Mouse (Mus musculus): ENCODE data around the gene Man2a1. TPM values are rescaled to one million over a fixed set of nuclear protein-coding genes. Genes with fewer than 3 reads are reported as not detected.

Gene Man2a1
- polyA plus RNA-seq, 1 experiment = 28.4 TPM

- no peak overlapping the region for H3K27ac ChIP-seq (ENCODE audit: control insufficient read depth, insufficient read depth, low read depth, low read length)
- H3K4me1 ChIP-seq (ENCODE audit: control insufficient read depth, insufficient read depth, low read length) = no peaks in the 10 kb centered on the region
- no peak for TF ChIP-seq POLR2A (IDR thresholded peaks at IDR 0.05; ENCODE audit: control insufficient read depth, low read depth, low read length)
- no peak for TF ChIP-seq CTCF (IDR thresholded peaks at IDR 0.05; ENCODE audit: control insufficient read depth, insufficient read depth, insufficient replicate concordance, low read depth, low read length)
- no peaks in the 10 kb centered on the region for H3K27me3 ChIP-seq (ENCODE audit: control insufficient read depth, insufficient read depth, low read length)
- no peak overlapping the region for H3K4me3 ChIP-seq (ENCODE audit: control insufficient read depth, low read depth, low read length)
- H3K36me3 ChIP-seq (ENCODE audit: control insufficient read depth, insufficient read depth, low read length) = no peaks in the 10 kb centered on the region
These were observed 28.3 kb downstream of the Man2a1 start for GRCm38 (mm10) chr17:64628796-64629195.

DNA sequence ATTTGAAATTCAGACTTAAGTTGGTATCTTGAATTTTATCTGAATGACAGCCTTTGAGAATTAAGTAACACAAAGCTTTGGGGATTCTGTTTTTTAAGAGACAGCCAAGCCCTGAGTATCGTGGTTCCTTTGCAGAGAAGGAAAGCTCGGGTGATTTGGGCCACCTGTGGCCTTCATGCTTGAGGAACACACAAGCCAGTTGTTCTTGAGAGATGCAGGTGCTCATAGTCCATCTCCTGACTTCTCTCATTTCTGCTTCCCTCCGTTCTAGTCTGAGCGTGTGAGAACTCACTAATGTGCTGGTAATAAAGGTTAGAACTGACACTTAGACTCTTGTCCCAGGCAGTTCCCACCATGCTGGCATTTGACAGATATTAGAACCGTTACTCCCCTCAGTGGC is 28.9 kb downstream of the Man2a1 start:
- Histone ChIP-seq H3K4me1 (ENCODE audit: control insufficient read depth, insufficient read depth, low read length) (no peaks in the 10 kb centered on the region), H3K27ac (ENCODE audit: control insufficient read depth, insufficient read depth, low read depth, low read length) (no peak overlapping the region), H3K27me3 (ENCODE audit: control insufficient read depth, insufficient read depth, low read length) (no peaks in the 10 kb centered on the region), H3K4me3 (ENCODE audit: control insufficient read depth, low read depth, low read length) (no peak overlapping the region), H3K36me3 (ENCODE audit: control insufficient read depth, insufficient read depth, low read length) (no peaks in the 10 kb centered on the region)
- TF ChIP-seq CTCF (IDR thresholded peaks at IDR 0.05; ENCODE audit: control insufficient read depth, insufficient read depth, insufficient replicate concordance, low read depth, low read length) (no peak), POLR2A (IDR thresholded peaks at IDR 0.05; ENCODE audit: control insufficient read depth, low read depth, low read length) (no peak)

- TF ChIP-seq POLR2A (IDR thresholded peaks at IDR 0.05; ENCODE audit: control insufficient read depth, low read depth, low read length) (no peak), CTCF (IDR thresholded peaks at IDR 0.05; ENCODE audit: control insufficient read depth, insufficient read depth, insufficient replicate concordance, low read depth, low read length) (no peak)
- Histone ChIP-seq H3K27ac (ENCODE audit: control insufficient read depth, insufficient read depth, low read depth, low read length) (no peak overlapping the region), H3K4me3 (ENCODE audit: control insufficient read depth, low read depth, low read length) (no peak overlapping the region), H3K36me3 (ENCODE audit: control insufficient read depth, insufficient read depth, low read length) (no peaks in the 10 kb centered on the region), H3K4me1 (ENCODE audit: control insufficient read depth, insufficient read depth, low read length) (no peaks in the 10 kb centered on the region), H3K27me3 (ENCODE audit: control insufficient read depth, insufficient read depth, low read length) (no peaks in the 10 kb centered on the region)
These were observed 30.0 kb downstream of the Man2a1 start for GRCm38 (mm10) chr17:64630506-64630905.

DNA sequence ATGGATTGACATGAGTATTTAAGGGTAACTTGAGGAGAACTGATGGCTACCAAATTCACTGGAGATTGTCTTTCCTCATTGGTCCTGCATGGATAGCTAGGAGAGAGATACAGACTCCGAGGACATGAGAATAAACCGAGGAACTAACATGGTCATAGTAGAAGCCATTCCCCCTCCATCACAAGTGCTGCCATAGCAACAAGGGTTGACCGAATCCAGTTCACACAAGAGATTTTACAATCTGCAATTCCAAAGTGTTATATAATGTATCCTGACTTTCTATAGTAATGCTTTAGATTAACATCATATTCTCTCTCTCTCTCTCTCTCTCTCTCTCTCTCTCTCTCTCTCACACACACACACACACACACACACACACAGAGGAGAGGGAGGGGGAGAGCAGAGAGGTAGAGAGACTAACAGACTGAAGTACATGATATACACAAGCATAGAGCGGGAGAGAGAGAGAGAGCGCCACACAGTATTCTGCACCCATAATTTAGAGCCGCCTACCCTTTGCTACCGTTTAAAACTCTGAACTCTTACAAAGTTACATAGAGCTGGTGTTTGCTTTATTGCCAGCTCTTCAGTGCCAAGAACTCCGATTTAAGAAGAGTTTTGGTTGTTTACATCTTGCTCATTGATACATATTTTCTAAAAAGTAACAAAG is 37.5 kb downstream of the Man2a1 start:
- H3K36me3 ChIP-seq (ENCODE audit: control insufficient read depth, insufficient read depth, low read length) = no peaks in the 10 kb centered on the region
- no peak overlapping the region for H3K27ac ChIP-seq (ENCODE audit: control insufficient read depth, insufficient read depth, low read depth, low read length)
- no peaks in the 10 kb centered on the region for H3K27me3 ChIP-seq (ENCODE audit: control insufficient read depth, insufficient read depth, low read length)
- TF ChIP-seq CTCF (IDR thresholded peaks at IDR 0.05; ENCODE audit: control insufficient read depth, insufficient read depth, insufficient replicate concordance, low read depth, low read length) (no peak), POLR2A (IDR thresholded peaks at IDR 0.05; ENCODE audit: control insufficient read depth, low read depth, low read length) (no peak)
- no peak overlapping the region for H3K4me3 ChIP-seq (ENCODE audit: control insufficient read depth, low read depth, low read length)
- H3K4me1 ChIP-seq (ENCODE audit: control insufficient read depth, insufficient read depth, low read length) = no peaks in the 10 kb centered on the region

DNA sequence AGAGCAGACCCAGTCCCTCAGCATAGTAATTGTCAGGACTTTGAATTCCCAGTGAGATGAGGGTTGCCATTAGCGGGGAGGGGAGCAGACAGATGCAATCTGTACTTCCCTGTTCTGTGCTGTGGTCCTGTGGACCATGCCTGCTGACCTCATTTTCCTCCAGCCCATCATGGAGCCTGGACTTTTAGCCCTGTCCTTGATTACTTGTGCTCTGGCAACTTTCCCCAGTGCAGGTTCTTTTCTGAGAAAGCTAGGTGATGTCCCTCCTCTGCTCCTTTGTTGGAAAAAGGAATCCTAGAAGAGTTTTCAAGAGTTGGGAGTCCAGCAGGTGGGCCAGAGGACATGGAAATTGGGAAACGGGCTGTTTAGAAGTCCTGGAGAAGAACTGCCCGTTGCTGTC is 40.8 kb downstream of the Man2a1 start:
- Histone ChIP-seq H3K4me3 (ENCODE audit: control insufficient read depth, low read depth, low read length) (no peak overlapping the region), H3K27ac (ENCODE audit: control insufficient read depth, insufficient read depth, low read depth, low read length) (no peak overlapping the region), H3K4me1 (ENCODE audit: control insufficient read depth, insufficient read depth, low read length) (no peaks in the 10 kb centered on the region), H3K36me3 (ENCODE audit: control insufficient read depth, insufficient read depth, low read length) (no peaks in the 10 kb centered on the region), H3K27me3 (ENCODE audit: control insufficient read depth, insufficient read depth, low read length) (no peaks in the 10 kb centered on the region)
- TF ChIP-seq CTCF (IDR thresholded peaks at IDR 0.05; ENCODE audit: control insufficient read depth, insufficient read depth, insufficient replicate concordance, low read depth, low read length) = no peak
- no peak for TF ChIP-seq POLR2A (IDR thresholded peaks at IDR 0.05; ENCODE audit: control insufficient read depth, low read depth, low read length)

DNA sequence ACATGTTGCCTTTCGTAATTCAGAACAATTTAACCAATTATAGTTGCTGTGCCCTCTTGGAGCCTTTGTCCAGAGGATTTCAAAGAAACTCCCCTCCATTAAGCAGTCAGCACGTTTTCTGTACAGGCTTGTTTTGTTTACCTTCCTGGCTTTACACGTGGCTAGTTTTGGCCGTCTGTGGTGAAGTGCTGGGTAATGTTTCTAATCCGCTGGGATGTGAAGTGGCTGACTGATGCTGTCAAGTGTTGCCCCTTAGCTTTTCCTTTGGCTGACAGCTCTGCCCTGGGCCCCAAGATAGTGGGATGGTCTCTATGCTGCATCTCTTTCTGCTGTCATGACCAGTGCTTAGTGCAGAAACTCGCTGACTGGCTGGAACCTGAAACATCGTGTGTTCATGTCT is 43.1 kb downstream of the Man2a1 start:
- no peak for TF ChIP-seq POLR2A (IDR thresholded peaks at IDR 0.05; ENCODE audit: control insufficient read depth, low read depth, low read length)
- no peak for TF ChIP-seq CTCF (IDR thresholded peaks at IDR 0.05; ENCODE audit: control insufficient read depth, insufficient read depth, insufficient replicate concordance, low read depth, low read length)
- Histone ChIP-seq H3K4me1 (ENCODE audit: control insufficient read depth, insufficient read depth, low read length) (no peaks in the 10 kb centered on the region), H3K4me3 (ENCODE audit: control insufficient read depth, low read depth, low read length) (no peak overlapping the region), H3K36me3 (ENCODE audit: control insufficient read depth, insufficient read depth, low read length) (no peaks in the 10 kb centered on the region), H3K27ac (ENCODE audit: control insufficient read depth, insufficient read depth, low read depth, low read length) (no peak overlapping the region), H3K27me3 (ENCODE audit: control insufficient read depth, insufficient read depth, low read length) (no peaks in the 10 kb centered on the region)

GRCm38 (mm10) chr17:64644888-64645605 is 44.5 kb downstream of the Man2a1 start:
- no peaks in the 10 kb centered on the region for H3K4me1 ChIP-seq (ENCODE audit: control insufficient read depth, insufficient read depth, low read length)
- TF ChIP-seq POLR2A (IDR thresholded peaks at IDR 0.05; ENCODE audit: control insufficient read depth, low read depth, low read length) (no peak), CTCF (IDR thresholded peaks at IDR 0.05; ENCODE audit: control insufficient read depth, insufficient read depth, insufficient replicate concordance, low read depth, low read length) (no peak)
- no peaks in the 10 kb centered on the region for H3K27me3 ChIP-seq (ENCODE audit: control insufficient read depth, insufficient read depth, low read length)
- no peak overlapping the region for H3K4me3 ChIP-seq (ENCODE audit: control insufficient read depth, low read depth, low read length)
- H3K27ac ChIP-seq (ENCODE audit: control insufficient read depth, insufficient read depth, low read depth, low read length) = no peak overlapping the region
- no peaks in the 10 kb centered on the region for H3K36me3 ChIP-seq (ENCODE audit: control insufficient read depth, insufficient read depth, low read length)

Measured in testis, adult 2 months (tissue).